Mouse (Mus musculus): ENCODE measurements around the gene Socs5. TPM values are rescaled to one million over a fixed set of nuclear protein-coding genes. Genes with fewer than 3 reads are reported as not detected.

The Socs5 gene
- polyA plus RNA-seq, 1 experiment from 2014 or later: 15.4 TPM

DNA sequence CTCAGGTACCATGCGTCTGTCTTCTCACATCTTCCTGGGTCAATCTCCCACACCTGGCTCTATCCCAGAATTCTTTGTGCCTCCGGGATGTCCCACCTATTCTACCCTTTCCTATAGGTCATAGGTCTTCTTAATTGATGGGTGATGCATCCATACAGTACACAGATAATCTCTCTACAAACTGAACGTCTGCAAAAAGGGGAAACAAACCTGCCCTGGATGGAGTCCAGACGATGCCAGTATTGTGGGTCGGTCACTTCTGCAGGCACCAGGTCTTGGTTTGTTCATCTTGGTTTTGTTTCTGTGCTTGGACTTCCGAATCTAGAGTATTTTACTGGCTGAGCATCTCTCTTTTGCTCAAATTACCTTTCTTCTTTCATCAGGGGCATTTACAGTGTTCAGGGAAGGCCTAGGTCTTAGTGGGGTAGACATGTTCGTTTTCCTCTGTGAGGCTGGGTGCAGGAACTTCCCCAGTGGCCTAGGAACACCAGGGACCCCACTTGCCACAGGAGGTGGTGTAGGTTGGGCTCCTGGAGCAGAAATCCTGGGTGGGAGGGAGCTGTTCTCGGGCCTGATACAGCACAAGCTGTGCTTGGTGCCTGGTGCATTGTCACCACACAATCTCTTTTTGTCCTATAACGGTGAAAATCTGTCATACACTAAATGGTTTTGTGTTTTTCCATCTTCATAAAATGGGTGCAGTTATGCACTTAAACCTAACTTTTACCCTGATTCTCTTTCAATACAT, 33.9 kb downstream of the Socs5 start:
- peaks cover 9% of the 10 kb centered on the region for H3K4me1 ChIP-seq (replicated peaks)
- no peak overlapping the region for H3K27ac ChIP-seq
- H3K27me3 ChIP-seq: no peaks in the 10 kb centered on the region
- no peak for ATAC-seq (ENCODE audit: insufficient number of reproducible peaks, insufficient read depth, low FRiP score, low TSS enrichment, low read depth)
- H3K9ac ChIP-seq (replicated peaks): no peak overlapping the region
- H3K4me2 ChIP-seq: no peak overlapping the region
- no peak overlapping the region for H3K4me3 ChIP-seq (replicated peaks)
- 85% methylated on average over 9 of the region's 9 CpGs for WGBS
- no peaks in the 10 kb centered on the region; the same call in 1 of the 2 replicates for H3K36me3 ChIP-seq
- no peaks in the 10 kb centered on the region for H3K9me3 ChIP-seq

DNA sequence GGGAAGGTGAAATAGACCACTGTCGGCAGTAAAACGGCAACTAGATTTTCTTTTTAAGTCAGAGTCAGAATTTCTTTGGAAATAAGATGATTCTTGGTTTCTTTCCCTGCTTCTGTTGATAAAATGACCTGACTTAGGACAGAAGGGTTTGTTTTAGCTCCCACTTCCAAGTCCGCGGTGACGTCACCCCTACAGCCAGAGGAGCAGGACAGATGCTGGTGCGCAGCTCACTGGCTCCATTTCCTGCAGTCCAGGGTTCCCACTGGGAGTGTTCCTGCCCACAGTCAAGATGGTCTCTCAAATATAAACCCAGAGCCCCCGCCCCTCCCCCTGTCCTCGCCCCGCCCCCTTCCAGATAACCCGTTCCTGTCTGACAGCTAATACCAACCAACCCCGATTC, 34.8 kb downstream of the Socs5 start:
- ATAC-seq (ENCODE audit: insufficient number of reproducible peaks, insufficient read depth, low FRiP score, low TSS enrichment, low read depth): no peak
- Histone ChIP-seq H3K4me1 (replicated peaks) (peaks cover 9% of the 10 kb centered on the region), H3K4me2 (peak overlapping the region; percentile 34), H3K27me3 (no peaks in the 10 kb centered on the region), H3K36me3 (no peaks in the 10 kb centered on the region), H3K4me3 (replicated peaks) (no peak overlapping the region), H3K27ac (no peak overlapping the region), H3K9ac (replicated peaks) (no peak overlapping the region), H3K9me3 (no peaks in the 10 kb centered on the region)
- WGBS: 40% methylated on average over 11 of the region's 11 CpGs

DNA sequence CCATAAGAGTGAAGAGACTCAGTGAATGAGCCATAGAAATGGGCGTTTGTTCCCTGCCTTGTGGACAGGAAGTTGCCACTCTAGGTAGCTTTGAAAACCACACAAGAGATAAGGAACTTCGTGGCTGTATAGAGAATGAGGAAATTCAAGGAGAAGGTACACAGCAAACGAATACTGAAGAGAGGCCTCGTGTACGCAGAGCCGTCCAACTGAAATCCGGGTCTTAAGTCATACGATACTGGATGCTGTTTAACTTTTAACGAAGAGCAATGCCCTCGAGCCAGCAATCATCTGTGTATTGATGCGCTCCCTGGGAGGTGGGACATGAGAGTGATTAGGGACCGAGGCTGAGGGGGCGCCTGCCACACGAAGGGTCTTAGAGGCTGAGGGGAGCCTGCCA, 35.7 kb downstream of the Socs5 start:
- WGBS: 67% methylated on average over 14 of the region's 14 CpGs
- no peaks in the 10 kb centered on the region for H3K9me3 ChIP-seq
- no peak overlapping the region for H3K4me3 ChIP-seq (replicated peaks)
- no peak overlapping the region for H3K4me2 ChIP-seq
- no peaks in the 10 kb centered on the region for H3K27me3 ChIP-seq
- ATAC-seq (ENCODE audit: insufficient number of reproducible peaks, insufficient read depth, low FRiP score, low TSS enrichment, low read depth): no peak
- no peaks in the 10 kb centered on the region for H3K36me3 ChIP-seq
- H3K27ac ChIP-seq: no peak overlapping the region
- peaks cover 9% of the 10 kb centered on the region for H3K4me1 ChIP-seq (replicated peaks)
- no peak overlapping the region for H3K9ac ChIP-seq (replicated peaks)

DNA sequence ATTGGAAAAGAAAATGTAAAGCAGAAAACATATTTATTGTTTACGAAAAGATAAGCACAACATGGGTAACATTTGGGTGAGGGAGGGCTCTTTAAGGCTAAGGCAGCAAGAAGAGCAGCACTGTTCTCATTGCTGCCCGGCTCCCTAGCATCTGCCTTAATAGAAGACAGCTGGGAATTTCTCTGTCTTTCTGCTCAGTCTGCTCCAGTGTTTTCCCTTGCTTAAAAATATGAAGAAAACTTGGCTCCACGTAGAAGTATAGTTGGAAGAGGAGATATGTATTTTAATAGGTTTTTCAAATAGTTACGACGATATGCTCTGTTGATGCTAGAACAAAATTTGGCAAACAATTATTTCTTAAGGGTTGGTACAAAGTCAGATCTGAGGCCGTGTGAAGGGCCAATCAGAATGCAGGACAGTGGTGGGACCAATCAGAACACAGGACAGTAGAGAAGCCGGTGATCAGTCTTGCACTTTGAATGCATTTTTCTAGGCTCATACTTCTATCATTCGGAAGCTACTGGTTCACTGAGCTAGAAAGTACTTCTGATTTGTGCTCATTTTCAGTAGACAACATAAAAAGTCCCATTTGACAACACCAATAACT, 39.0 kb downstream of the Socs5 start:
- Histone ChIP-seq H3K36me3 (no peaks in the 10 kb centered on the region), H3K4me3 (replicated peaks) (no peak overlapping the region), H3K27ac (no peak overlapping the region), H3K27me3 (no peaks in the 10 kb centered on the region), H3K4me2 (no peak overlapping the region), H3K4me1 (replicated peaks) (peaks cover 7% of the 10 kb centered on the region), H3K9ac (replicated peaks) (no peak overlapping the region), H3K9me3 (no peaks in the 10 kb centered on the region)
- 75% methylated on average over 8 of the region's 8 CpGs for WGBS
- ATAC-seq (ENCODE audit: insufficient number of reproducible peaks, insufficient read depth, low FRiP score, low TSS enrichment, low read depth): no peak

DNA sequence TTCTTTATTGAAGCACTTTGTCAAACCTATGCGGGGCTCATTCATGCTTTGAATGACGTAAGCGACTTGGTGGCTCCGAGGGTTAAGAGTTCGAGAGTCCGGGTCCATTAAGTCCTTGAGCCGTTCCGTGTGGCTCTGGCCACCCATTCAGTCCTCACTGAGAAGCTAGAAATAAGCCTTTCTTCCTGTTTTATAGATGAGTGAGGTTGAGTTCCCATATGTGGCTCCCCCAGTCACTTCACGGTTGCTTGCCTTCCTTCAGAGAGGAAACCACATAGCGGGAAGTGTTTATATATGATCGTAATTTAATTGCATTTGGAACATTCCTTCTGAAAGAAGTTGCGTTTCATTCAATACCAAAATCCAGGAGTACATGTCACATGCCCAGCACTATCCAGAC, 42.3 kb downstream of the Socs5 start:
- no peaks in the 10 kb centered on the region for H3K9me3 ChIP-seq
- H3K9ac ChIP-seq (replicated peaks): no peak overlapping the region
- H3K36me3 ChIP-seq: no peaks in the 10 kb centered on the region
- WGBS: 88% methylated on average over 12 of the region's 12 CpGs
- H3K4me2 ChIP-seq: no peak overlapping the region
- peaks cover 4% of the 10 kb centered on the region; the same call in 1 of the 2 replicates for H3K4me1 ChIP-seq (replicated peaks)
- no peak overlapping the region for H3K27ac ChIP-seq
- H3K27me3 ChIP-seq: no peaks in the 10 kb centered on the region
- H3K4me3 ChIP-seq (replicated peaks): no peak overlapping the region
- no peak for ATAC-seq (ENCODE audit: insufficient number of reproducible peaks, insufficient read depth, low FRiP score, low TSS enrichment, low read depth)

DNA sequence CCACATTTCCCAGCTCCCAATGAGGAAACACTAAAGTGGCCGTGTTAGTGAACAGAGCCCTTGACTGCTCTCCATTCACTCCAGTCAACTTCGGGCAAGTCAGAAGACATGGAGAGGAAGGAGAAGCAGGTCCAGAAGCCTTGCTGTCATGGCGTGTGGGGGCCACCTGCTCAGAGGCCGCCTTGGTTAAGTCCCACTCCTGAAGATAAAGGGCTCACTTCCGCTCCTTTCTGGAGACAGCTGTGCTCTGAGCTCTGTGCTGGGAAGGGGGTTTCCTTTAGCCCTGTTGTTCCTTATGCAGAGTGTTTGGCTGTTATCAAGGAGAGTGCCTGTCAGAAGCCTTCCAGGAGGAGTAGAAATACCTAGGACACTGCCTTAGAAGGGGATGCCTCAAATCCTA, 45.5 kb downstream of the Socs5 start:
- peaks cover 12% of the 10 kb centered on the region for H3K4me1 ChIP-seq (replicated peaks)
- H3K9ac ChIP-seq (replicated peaks): no peak overlapping the region
- H3K27ac ChIP-seq: no peak overlapping the region
- 48% methylated on average over 5 of the region's 5 CpGs for WGBS
- ATAC-seq (ENCODE audit: insufficient number of reproducible peaks, insufficient read depth, low FRiP score, low TSS enrichment, low read depth): no peak
- H3K27me3 ChIP-seq: no peaks in the 10 kb centered on the region
- H3K4me2 ChIP-seq: no peak overlapping the region
- no peak overlapping the region for H3K4me3 ChIP-seq (replicated peaks)
- H3K9me3 ChIP-seq: no peaks in the 10 kb centered on the region
- H3K36me3 ChIP-seq: no peaks in the 10 kb centered on the region

DNA sequence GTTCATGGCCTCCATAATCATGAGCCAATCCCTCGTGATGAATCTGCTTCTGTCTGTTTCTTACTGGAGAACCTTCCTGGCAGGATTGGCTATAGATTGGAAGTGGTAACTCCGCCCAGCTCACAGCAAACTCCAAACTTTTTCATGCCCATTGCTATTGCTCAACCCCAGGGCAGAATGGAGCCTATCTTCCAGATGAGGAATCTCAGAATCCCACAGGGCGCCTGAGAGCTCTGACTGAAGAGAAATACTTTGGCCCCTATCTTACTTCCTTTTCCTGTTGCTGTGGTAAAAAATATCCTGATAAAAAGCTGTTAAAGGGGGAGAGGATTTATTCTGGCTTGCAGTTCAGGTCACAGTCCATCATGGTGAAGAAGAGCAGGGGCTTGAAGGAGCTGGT, 48.2 kb downstream of the Socs5 start:
- no peak for ATAC-seq (ENCODE audit: insufficient number of reproducible peaks, insufficient read depth, low FRiP score, low TSS enrichment, low read depth)
- Histone ChIP-seq H3K4me3 (replicated peaks) (no peak overlapping the region), H3K27me3 (no peaks in the 10 kb centered on the region), H3K4me2 (no peak overlapping the region), H3K9ac (replicated peaks) (no peak overlapping the region), H3K27ac (no peak overlapping the region), H3K36me3 (no peaks in the 10 kb centered on the region), H3K9me3 (no peaks in the 10 kb centered on the region), H3K4me1 (replicated peaks) (peaks cover 12% of the 10 kb centered on the region)
- WGBS: 78% methylated on average over 3 of the region's 3 CpGs

DNA sequence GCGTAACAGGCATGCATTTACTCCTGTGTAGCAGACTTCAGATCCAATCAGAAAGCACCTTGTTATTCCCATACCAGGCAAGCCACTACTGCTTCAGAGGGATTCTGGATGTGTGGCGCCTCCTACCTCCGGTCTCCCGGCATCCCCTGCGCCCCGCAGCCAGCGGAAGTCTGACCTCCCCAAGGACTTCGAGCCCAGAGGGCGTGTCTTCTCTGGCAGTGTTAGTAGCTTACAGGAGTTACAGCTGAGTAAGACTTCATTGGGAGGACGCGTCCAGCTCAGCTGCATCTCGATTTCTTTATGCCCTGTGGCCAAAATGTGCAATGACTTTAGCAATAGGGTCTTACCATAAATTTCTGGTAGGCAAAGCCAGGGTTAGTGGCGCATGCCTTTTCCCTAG, 50.3 kb downstream of the Socs5 start:
- Histone ChIP-seq H3K4me3 (replicated peaks) (no peak overlapping the region), H3K4me1 (replicated peaks) (peaks cover 15% of the 10 kb centered on the region), H3K9ac (replicated peaks) (no peak overlapping the region), H3K4me2 (no peak overlapping the region), H3K9me3 (no peaks in the 10 kb centered on the region), H3K27me3 (no peaks in the 10 kb centered on the region), H3K36me3 (no peaks in the 10 kb centered on the region), H3K27ac (no peak overlapping the region)
- 64% methylated on average over 13 of the region's 13 CpGs for WGBS
- ATAC-seq (ENCODE audit: insufficient number of reproducible peaks, insufficient read depth, low FRiP score, low TSS enrichment, low read depth): no peak

DNA sequence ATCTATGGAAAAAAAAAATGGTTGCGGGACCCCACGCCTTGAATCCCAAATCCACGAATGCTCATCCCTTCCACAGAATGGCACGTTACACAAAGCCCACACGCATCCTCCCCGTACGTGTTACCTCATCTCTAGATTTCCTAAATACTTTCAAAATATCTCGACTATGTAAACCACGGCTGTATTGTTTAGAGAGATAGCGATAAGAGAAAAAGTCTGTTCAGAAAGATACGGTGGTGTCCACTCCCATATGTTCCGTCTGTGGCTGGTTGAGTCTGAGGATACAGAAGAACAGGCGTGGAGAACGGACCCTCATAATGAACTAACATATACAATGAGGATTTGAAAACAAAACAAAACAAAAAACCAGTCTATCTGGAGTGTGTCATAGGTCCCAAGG, 51.1 kb downstream of the Socs5 start:
- Histone ChIP-seq H3K9ac (replicated peaks) (no peak overlapping the region), H3K9me3 (no peaks in the 10 kb centered on the region), H3K27ac (no peak overlapping the region), H3K4me1 (replicated peaks) (peaks cover 11% of the 10 kb centered on the region), H3K4me2 (no peak overlapping the region), H3K4me3 (replicated peaks) (no peak overlapping the region), H3K27me3 (no peaks in the 10 kb centered on the region), H3K36me3 (no peaks in the 10 kb centered on the region)
- 95% methylated on average over 14 of the region's 14 CpGs for WGBS
- no peak for ATAC-seq (ENCODE audit: insufficient number of reproducible peaks, insufficient read depth, low FRiP score, low TSS enrichment, low read depth)

DNA sequence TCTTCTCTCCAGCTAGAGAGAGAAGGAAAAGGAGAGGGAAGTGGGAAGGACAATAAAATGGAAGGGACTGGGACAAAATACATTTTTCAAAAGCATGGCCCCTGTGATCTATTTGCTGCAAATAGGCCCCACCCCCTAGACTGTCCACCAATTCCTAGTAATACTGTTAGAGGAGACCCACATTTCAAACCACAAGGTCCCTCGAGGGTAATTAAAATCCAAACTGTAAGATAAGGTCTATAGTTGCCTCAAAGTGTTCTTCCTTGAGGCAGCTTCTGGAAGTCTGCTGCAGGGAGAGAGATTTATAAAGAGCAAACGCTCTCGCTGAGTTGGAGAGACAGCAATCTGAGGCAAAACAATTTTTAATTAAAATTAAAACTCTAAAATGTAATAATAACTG, 52.8 kb downstream of the Socs5 start:
- 90% methylated on average over 3 of the region's 3 CpGs for WGBS
- Histone ChIP-seq H3K9ac (replicated peaks) (no peak overlapping the region), H3K27ac (no peak overlapping the region), H3K4me1 (replicated peaks) (peaks cover 22% of the 10 kb centered on the region), H3K4me3 (replicated peaks) (no peak overlapping the region), H3K4me2 (no peak overlapping the region), H3K36me3 (no peaks in the 10 kb centered on the region), H3K9me3 (no peaks in the 10 kb centered on the region), H3K27me3 (no peaks in the 10 kb centered on the region)
- ATAC-seq (ENCODE audit: insufficient number of reproducible peaks, insufficient read depth, low FRiP score, low TSS enrichment, low read depth): no peak

DNA sequence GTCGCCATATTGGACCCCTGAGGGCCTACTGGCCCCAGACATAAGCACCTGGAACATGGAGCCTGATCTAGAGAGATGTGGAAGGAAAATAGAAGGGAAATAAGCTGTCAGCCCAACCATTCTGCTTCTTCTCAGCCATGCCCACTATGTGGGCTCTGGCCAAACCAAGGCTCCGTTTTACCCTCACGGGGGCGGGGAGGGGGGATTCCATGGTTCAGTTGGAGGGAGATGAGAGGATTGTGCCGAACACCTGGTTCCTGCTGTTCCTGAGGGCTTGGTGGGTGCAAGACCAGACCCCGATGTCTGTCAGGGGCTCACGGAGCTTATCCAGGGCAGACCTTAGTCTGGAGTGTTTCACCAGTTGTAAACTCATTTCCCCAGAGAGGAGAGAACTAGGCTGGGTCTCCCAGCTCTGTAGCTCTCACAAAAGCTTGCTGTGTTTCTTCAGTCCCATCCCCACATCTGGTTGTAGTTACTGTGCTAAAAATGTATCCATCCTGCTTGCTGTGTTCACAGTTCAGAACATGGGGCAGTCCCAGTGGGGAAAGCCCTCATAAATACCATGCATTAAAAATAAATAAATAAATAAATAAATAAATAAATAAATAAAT, 56.9 kb downstream of the Socs5 start:
- ATAC-seq (ENCODE audit: insufficient number of reproducible peaks, insufficient read depth, low FRiP score, low TSS enrichment, low read depth): peak; percentile 79
- Histone ChIP-seq H3K36me3 (no peaks in the 10 kb centered on the region), H3K4me2 (peak overlapping the region; percentile 13; the same call in 1 of the 2 replicates), H3K4me3 (replicated peaks) (no peak overlapping the region), H3K27me3 (no peaks in the 10 kb centered on the region), H3K27ac (peak overlapping the region; percentile 64), H3K4me1 (replicated peaks) (peaks cover 16% of the 10 kb centered on the region), H3K9me3 (no peaks in the 10 kb centered on the region), H3K9ac (replicated peaks) (no peak overlapping the region)
- 50% methylated on average over 7 of the region's 7 CpGs for WGBS
